ENCODE assay signal across 8 mouse cellular contexts in the genomic region with DNA sequence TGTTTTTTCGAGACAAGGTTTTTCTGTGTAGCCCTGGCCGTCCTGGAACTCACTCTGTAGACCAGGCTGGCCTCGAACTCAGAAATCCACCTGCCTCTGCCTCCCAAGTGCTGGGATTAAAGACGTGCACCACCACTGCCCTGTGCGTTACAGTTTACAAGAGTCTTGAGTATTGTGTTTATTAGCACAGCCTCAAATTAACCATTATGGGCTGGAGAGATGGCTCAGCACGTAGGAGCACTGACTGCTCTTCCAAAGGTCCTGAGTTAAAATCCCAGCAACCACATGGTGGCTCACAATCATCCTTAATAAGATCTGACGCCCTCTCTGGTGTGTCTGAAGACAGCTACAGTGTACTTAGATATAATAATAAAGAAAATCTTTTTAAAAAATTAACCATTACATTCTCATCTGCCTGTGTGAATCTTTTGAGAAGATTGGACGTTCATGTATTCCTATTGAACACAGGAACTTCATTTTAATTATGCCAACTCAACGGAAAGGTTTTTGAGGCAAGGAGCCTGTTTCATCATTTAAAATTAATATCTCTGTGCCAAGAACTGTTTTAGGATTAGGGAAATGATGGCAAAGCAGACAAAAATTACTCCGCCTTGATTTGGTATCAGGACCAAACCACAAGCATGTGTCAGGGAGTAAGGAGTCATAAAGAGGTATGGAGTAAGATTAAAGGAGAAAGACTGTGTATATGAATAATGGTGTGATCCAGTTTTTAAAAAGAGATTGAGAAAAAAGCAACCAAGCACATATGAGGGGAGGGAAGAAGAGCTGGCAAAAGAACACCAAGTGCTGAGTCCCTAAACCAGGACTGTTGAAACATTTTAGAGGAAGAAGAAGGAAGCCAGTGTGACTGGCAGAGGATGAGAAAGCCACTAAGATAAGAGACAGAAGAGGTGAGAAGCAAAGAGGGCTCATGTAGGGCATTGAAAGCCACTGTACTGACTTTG. TPM values are rescaled to one million over a fixed set of nuclear protein-coding genes. Genes with fewer than 3 reads are reported as not detected.
DNase-seq lines count a peak whose midpoint lies in the region; ATAC-seq and TF ChIP-seq lines count a peak whose summit lies in the region.

No protein-coding gene starts in this region.

- 28% methylated on average over 10 of the region's 10 CpGs for WGBS in cerebellum, adult 2 months
- 36% methylated on average over 10 of the region's 10 CpGs for WGBS in hindbrain, embryonic 14.5 days
- WGBS in midbrain, embryonic 16.5 days: 38% methylated on average over 10 of the region's 10 CpGs

- H3K9ac ChIP-seq in hindbrain, embryonic 14.5 days: peak overlapping the region; percentile 66
- H3K9ac ChIP-seq in midbrain, embryonic 16.5 days (ENCODE audit: low read depth, low read length): peak overlapping the region; percentile 69

- peak overlapping the region; percentile 57 for H3K4me3 ChIP-seq in cerebellum, adult 2 months (replicated peaks; ENCODE audit: insufficient read depth, low read depth, low read length)
- H3K4me3 ChIP-seq in hindbrain, embryonic 14.5 days (replicated peaks; ENCODE audit: low read length): peak overlapping the region; percentile 90
- H3K4me3 ChIP-seq in midbrain, embryonic 16.5 days (ENCODE audit: low read depth, low read length): peak overlapping the region; percentile 62

- no peaks in the 10 kb centered on the region for H3K36me3 ChIP-seq in hindbrain, embryonic 14.5 days (replicated peaks; ENCODE audit: control insufficient read depth, insufficient read depth)
- H3K36me3 ChIP-seq in midbrain, embryonic 16.5 days (ENCODE audit: control insufficient read depth, insufficient read depth, low read length): no peaks in the 10 kb centered on the region

- peaks cover 2% of the 10 kb centered on the region; the same call in 1 of the 2 replicates for H3K4me1 ChIP-seq in cerebellum, adult 2 months (ENCODE audit: control insufficient read depth, insufficient read depth, low read length)
- H3K4me1 ChIP-seq in hindbrain, embryonic 14.5 days (replicated peaks; ENCODE audit: control insufficient read depth, insufficient read depth, low read length): peaks cover 32% of the 10 kb centered on the region
- peaks cover 25% of the 10 kb centered on the region for H3K4me1 ChIP-seq in midbrain, embryonic 16.5 days (ENCODE audit: control insufficient read depth, insufficient read depth, low read length)

- H3K27me3 ChIP-seq in cerebellum, adult 2 months (ENCODE audit: control insufficient read depth, insufficient read depth, low read length): no peaks in the 10 kb centered on the region
- no peaks in the 10 kb centered on the region for H3K27me3 ChIP-seq in hindbrain, embryonic 14.5 days (ENCODE audit: control insufficient read depth, insufficient read depth, low read length)
- no peaks in the 10 kb centered on the region for H3K27me3 ChIP-seq in midbrain, embryonic 16.5 days (ENCODE audit: control insufficient read depth, insufficient read depth, low read depth, low read length)

- TF ChIP-seq CTCF in cerebellum, adult 2 months (IDR thresholded peaks at IDR 0.05; ENCODE audit: borderline replicate concordance, insufficient read depth, low read depth, low read length): no peak

- DNase-seq in cerebellum, adult 2 months: no peak
- peak; percentile 5 for DNase-seq in ovary, postnatal 14 days (ENCODE audit: low spot score)
- DNase-seq in ovary, postnatal 10 days (ENCODE audit: low spot score): no peak
- DNase-seq in hindbrain, embryonic 14.5 days (ENCODE audit: low spot score): no peak
- DNase-seq in adrenal gland, adult 2 months: no peak
- no peak for DNase-seq in thymus, adult 18-20 months

- H3K27ac ChIP-seq in cerebellum, adult 2 months (ENCODE audit: insufficient read depth, low read length): peak overlapping the region; percentile 79; the same call in 1 of the 2 replicates
- peak overlapping the region; percentile 98 for H3K27ac ChIP-seq in hindbrain, embryonic 14.5 days
- peak overlapping the region; percentile 99 for H3K27ac ChIP-seq in midbrain, embryonic 16.5 days (ENCODE audit: low read length)

- TF ChIP-seq POLR2A in cerebellum, adult 2 months (IDR thresholded peaks at IDR 0.05; ENCODE audit: borderline replicate concordance, insufficient read depth, low read length): no peak

- peak overlapping the region; percentile 65 for H3K4me2 ChIP-seq in hindbrain, embryonic 14.5 days (replicated peaks)
- peak overlapping the region; percentile 66 for H3K4me2 ChIP-seq in midbrain, embryonic 16.5 days (ENCODE audit: low read length)

- no peaks in the 10 kb centered on the region for H3K9me3 ChIP-seq in hindbrain, embryonic 14.5 days (ENCODE audit: control insufficient read depth, low read length)
- H3K9me3 ChIP-seq in midbrain, embryonic 16.5 days (replicated peaks; ENCODE audit: control insufficient read depth, low read length, poor library complexity, severe bottlenecking): no peaks in the 10 kb centered on the region

- no peak for ATAC-seq in cerebellum, adult (ENCODE audit: insufficient number of reproducible peaks, low FRiP score, low TSS enrichment)
- peak; percentile 3; the same call in 1 of the 2 replicates for ATAC-seq in hindbrain, embryonic 14.5 days (ENCODE audit: low FRiP score)
- ATAC-seq in midbrain, embryonic 16.5 days: peak; percentile 8; the same call in 1 of the 2 replicates

RNA-seq across cellular contexts. Expression of gene Rprd2, which starts 1.7 kb away (rescaled TPM):
- polyA plus RNA-seq in cerebellum, adult 2 months (2012; rRNA removed): 27.4 and 30.3 TPM in 2 replicates
- 20.8 and 21.2 TPM in 2 replicates for polyA plus RNA-seq in hindbrain, embryonic 14.5 days (2014; fragmentation: Nextera tagmentation; extraction: Ambion mirVana)
- 21.0 and 24.6 TPM in 2 replicates for polyA plus RNA-seq in midbrain, embryonic 16.5 days (2015; fragmentation: Nextera tagmentation; extraction: Ambion mirVana)
- 10 to 100 TPM; 46.4 to 59.6 TPM for total RNA-seq in adrenal gland, adult 2 months (2021)
- polyA plus RNA-seq in adrenal gland, adult 2 months (2012; rRNA removed): 6.3 and 8.1 TPM in 2 replicates

RNA-seq across cellular contexts. Expression of gene Prpf3, which starts 35.4 kb away (rescaled TPM):
- polyA plus RNA-seq in cerebellum, adult 2 months (2012; rRNA removed): 39.6 and 41.6 TPM in 2 replicates
- 33.5 and 35.7 TPM in 2 replicates for polyA plus RNA-seq in hindbrain, embryonic 14.5 days (2014; fragmentation: Nextera tagmentation; extraction: Ambion mirVana)
- polyA plus RNA-seq in midbrain, embryonic 16.5 days (2015; fragmentation: Nextera tagmentation; extraction: Ambion mirVana): 33.0 and 35.4 TPM in 2 replicates
- total RNA-seq in adrenal gland, adult 2 months (2021): 10 to 100 TPM; 30.0 to 35.1 TPM
- 4.6 and 5.6 TPM in 2 replicates for polyA plus RNA-seq in adrenal gland, adult 2 months (2012; rRNA removed)

RNA-seq across cellular contexts. Expression of gene Mrps21, which starts 51.0 kb away (rescaled TPM):
- 265 and 281 TPM in 2 replicates for polyA plus RNA-seq in cerebellum, adult 2 months (2012; rRNA removed)
- 254 and 293 TPM in 2 replicates for polyA plus RNA-seq in hindbrain, embryonic 14.5 days (2014; fragmentation: Nextera tagmentation; extraction: Ambion mirVana)
- polyA plus RNA-seq in midbrain, embryonic 16.5 days (2015; fragmentation: Nextera tagmentation; extraction: Ambion mirVana): 247 and 260 TPM in 2 replicates
- total RNA-seq in adrenal gland, adult 2 months (2021): 100 to 1,000 TPM; 309 to 364 TPM
- polyA plus RNA-seq in adrenal gland, adult 2 months (2012; rRNA removed): 12.3 and 13.0 TPM in 2 replicates

Comparison
In these comparisons a context has a peak if more than half of its experiments do, and no peak if none do; other contexts are left out.
1. RNA of gene Mrps21, which starts 51.0 kb away (polyA plus RNA-seq): 254 to 293 TPM in hindbrain, embryonic 14.5 days, 265 to 281 TPM in cerebellum, adult 2 months and 247 to 260 TPM in midbrain, embryonic 16.5 days; 12.3 to 13.0 TPM in adrenal gland, adult 2 months; every median in the first group is over 10 times any median in the second.
2. Peak in every context shown above with its lines, with median percentiles within 50 percentile points of each other: H3K27ac ChIP-seq and H3K4me3 ChIP-seq.